Mouse (Mus musculus) lung, adult 18-20 months (tissue): ENCODE data around the gene Prkcsh.

Experiments
- DNase-seq, 2 experiments: peaks; one replicate each; pipeline ENCODE4 v3.0.0; 2022; ENCODE audit warnings: mixed read lengths in 2 of 2

The Prkcsh gene

GRCm38 (mm10) chr9:22002194-22003162, at the start of gene Prkcsh, which contains the start of gene Ccdc151:
Gene Prkcsh (plus strand): TSS chr9:22002806.
Gene Ccdc151 (minus strand): TSS chr9:22002634.
- peak; percentile 100 for DNase-seq

- no peak for DNase-seq
Observed at GRCm38 (mm10) chr9:21953600-21953999, 49.0 kb upstream of the Prkcsh start.

- no peak for DNase-seq
Observed at GRCm38 (mm10) chr9:21954635-21955034, 48.0 kb upstream of the Prkcsh start.

- DNase-seq, result no peak
Observed at GRCm38 (mm10) chr9:21955225-21955569, 47.4 kb upstream of the Prkcsh start.

GRCm38 (mm10) chr9:21955570-21956281, 46.9 kb upstream of the Prkcsh start, which contains the start of gene Swsap1:
Gene Swsap1 (plus strand): TSS chr9:21955755.
- DNase-seq, result peak; percentile 99

- DNase-seq, result no peak
Observed at GRCm38 (mm10) chr9:21958372-21958771, 44.2 kb upstream of the Prkcsh start.

GRCm38 (mm10) chr9:21959244-21959643, 43.4 kb upstream of the Prkcsh start:
- DNase-seq, result no peak

DNA sequence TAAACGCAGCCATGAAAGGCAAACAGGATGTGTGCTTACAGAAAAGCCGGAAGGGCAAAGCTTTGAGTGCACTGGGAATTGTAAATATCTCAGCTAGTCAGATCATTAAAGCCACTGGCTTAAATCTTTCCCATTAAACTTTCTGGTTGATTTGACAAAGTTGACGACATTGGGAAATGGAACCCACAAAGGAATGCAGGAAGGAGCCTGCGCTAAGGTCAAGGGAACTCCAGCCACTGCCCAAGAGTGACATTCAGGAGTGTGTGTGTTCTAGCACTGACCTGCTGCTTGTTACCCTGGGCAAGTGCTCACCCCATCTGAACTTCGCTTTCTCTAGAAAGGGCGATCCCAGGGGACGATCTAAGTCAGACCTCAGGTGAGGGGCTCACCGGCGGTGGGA, 42.5 kb upstream of the Prkcsh start:
- no peak for DNase-seq

GRCm38 (mm10) chr9:21960558-21961208, 41.9 kb upstream of the Prkcsh start:
- DNase-seq, result peak; percentile 51

DNA sequence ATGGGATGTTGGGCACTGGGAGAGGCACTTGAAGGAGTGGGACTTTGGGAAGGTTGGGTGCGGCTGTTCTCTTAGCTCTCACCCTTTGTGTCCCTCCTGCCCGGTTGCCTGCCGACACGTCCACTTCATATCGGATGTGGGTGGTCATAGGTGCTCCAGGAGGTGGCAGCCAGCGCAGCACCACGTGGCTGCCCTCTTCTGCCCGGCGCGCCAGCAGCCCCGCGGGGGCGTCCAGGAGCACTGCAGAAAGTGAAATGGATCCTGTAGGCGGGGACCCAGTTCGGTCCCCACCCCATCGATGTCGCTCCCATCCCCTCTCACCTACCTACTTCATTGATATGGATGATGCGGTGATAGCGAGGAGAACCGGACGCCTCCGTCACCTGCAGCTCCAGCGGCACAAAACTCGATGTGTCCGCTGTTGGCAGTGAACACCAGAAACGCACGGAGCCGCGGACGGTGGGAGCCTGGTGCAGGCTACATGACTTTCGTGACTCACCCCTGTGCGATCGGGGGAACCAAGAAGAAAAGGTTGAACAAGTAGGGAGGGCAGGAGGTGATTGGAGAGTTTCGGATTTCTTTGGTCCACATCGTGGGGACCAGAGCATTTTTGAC, 41.1 kb upstream of the Prkcsh start:
- DNase-seq, result peak; percentile 25 to 55

- no peak for DNase-seq
Observed at GRCm38 (mm10) chr9:21962010-21962409, 40.6 kb upstream of the Prkcsh start.

DNA sequence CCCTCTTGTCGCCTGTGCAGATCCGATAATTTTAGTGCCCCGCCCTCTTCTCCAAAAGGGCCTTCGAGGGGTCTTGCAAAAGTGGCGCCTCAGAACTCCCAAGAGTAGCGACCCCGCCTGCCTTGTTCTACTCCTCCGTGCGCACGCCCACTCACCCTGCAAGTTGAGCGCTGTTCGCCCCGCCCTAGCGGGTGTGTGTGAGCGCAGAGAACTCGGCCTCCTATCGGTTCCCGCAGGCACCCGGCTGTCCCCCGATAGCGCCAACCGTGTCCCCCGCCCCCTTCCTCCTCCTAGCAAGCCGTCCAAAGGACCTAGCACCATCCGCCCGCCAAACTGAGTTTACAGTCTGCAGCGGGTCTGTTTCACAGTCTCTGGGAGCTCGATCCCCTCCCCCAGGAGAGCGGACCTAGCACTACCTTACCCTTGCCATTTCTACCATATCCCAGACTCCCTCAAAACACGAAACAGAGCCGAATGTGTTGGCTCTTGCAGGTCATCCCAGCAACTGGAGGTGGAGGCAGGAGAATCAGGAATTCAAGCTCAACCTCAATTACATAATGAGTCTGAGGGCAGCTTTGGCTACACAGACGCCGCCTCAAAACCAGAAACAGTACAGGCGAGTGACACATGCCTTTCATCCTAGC, 40.1 kb upstream of the Prkcsh start:
- peak; percentile 66 to 72 for DNase-seq

DNA sequence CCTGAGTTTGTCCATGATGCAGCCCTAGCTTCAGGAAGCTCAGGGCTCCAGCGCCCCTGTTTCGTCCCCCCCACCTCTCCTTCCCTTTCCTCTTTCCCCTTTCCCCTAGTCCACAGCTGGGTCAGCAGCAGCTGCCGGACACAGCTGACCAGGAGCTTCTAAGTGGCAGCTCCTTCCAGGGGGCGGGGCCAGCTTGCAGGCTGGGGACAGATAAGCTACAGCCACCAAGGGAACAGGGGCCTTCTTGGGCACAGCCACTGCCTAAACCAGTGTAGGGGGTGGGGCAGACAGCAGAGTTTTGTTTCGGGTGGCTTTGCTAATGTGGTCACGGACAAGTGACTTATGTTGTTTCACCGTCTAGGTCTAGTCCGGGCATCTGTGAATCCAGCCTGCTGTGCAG, 39.2 kb upstream of the Prkcsh start, which contains the start of gene Epor:
Gene Epor (minus strand): TSS at position 90 of the 400 bp plus-strand sequence.
- DNase-seq, result peak; percentile 46 to 48

DNA sequence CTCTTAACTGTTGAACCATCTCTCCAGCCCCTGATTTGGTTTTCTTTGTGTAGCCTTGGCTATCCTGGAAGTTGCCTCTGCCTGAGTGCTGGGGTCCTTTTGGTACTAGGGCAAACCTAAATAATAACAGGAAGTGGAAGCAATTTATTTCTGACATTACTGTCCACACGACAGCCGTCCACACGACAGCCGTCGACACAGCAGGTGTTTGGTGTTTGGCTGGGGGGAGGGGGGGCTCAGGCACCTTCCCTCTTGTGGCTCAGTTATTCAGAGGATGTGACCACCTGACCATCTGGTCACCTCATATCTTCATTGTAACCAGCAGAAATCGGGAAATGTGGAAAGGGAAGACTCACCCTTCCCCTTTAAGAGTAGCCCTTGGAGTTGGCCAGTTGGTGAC, 33.7 kb upstream of the Prkcsh start:
- DNase-seq, result no peak

GRCm38 (mm10) chr9:21969304-21969703, 33.3 kb upstream of the Prkcsh start:
- DNase-seq, result no peak

- DNase-seq, result no peak
Observed at GRCm38 (mm10) chr9:21976626-21977175, 25.9 kb upstream of the Prkcsh start.

DNA sequence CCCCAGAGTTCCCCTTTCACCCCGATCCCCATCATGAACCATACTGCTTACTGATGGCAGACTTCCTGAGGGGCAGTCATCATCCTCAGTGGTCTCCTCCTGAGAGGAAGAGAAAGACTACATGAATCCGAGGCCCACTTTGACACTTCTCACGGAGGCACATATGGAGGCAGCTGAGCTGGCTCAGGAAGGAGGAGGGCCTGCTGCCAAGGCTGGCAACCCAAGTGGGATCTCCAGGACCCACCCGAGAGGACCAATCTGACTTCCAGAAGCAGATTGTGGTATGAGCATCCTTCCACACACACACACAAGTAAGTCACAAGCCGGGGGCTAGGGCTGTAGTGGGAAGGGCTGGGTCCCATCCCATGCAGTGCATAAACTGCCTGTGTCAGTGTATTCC, 25.3 kb upstream of the Prkcsh start:
- DNase-seq, result no peak

- DNase-seq, result no peak
Observed at GRCm38 (mm10) chr9:21977972-21978371, 24.6 kb upstream of the Prkcsh start.

- no peak for DNase-seq
Observed at GRCm38 (mm10) chr9:21978398-21979128, 24.0 kb upstream of the Prkcsh start.

DNA sequence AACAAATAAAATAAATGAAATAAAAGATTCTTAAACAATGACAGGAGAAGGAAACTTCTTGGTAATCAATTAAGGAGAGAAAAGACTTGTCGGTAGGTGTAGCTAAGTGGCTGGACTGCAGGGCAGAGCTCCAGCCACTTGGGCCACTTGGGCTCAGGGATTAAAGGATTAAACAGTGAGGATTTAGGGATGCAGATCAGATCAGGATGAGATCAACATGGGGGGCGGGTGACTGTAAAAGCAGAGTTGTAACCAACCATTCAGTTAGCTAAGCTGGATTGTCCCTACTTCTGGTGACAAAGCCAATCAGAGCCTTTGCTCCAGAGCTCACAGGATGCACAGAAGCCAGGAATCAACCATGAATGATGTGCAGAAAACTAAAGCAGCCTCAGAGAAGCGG, 18.7 kb upstream of the Prkcsh start:
- no peak for DNase-seq
